Mouse (Mus musculus) Muller cell, postnatal 12 days (primary cell): ENCODE measurements around the gene Rabep1.
"Not testable (repeated sequence)": the region's sequence is repeated elsewhere in the genome, so short reads cannot be mapped to it uniquely, and the experiment has no call there.

Experiments
- DNase-seq: peaks from one replicate; pipeline ENCODE4 v3.0.0-alpha.2; 2015; ENCODE audit errors: inconsistent ontology term

Rabep1 gene

DNA sequence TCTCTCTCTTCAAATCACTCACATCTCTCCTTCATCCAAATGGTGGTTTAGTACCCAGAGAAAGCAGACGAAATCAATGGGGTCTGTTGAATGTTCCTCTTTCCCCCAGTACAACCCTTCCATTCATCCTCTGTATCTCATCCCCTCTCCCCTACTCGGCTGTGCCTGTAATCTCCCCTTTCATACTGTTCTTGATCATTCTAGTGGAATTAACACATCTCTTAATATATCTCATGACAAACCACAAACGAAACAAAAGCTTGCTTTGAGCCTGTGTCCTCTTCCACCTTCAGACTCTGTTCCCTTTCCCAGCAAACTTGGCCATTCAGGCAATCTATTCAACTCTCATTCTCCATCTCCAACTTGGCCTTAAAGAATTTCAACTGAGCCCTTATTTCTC lies 13.4 kb upstream of the Rabep1 start:
- DNase-seq = peak; percentile 70

DNA sequence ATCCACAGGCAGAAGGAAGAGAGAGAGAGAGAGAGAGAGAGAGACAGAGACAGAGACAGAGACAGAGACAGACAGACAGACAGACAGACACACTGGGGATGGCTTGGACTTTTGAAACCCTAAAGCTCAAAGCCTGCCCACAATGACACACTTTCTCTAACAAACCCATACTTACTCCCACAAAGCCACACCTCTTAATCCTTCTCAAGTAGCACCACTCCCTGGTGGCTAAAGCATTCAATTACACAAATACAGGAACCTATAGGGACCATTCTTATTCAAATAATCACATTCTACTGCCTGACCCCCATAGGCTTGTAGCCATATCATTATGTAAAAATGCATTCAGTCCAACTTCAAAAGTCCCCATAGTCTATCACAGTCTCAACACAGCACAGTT lies 11.2 kb upstream of the Rabep1 start:
- no peak for DNase-seq

DNA sequence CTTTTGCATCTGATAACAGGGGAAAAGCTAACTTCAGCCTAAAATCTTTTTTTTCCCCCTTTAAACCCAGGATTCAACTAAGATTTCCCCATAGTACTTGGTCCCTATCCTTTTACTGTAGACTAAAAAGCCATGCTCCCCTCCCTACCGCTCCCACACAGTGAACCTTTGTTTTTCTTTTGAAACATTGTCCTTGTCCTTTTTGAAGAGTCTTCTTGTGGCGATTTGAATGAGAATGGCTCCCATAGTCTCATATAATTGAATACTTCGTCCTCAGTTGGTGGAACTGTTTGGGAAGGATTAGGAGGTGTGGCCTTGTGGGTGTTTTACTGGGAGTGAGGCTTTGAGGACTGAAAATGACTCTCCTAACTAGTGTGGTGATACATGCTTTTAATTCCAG lies 10.7 kb upstream of the Rabep1 start:
- DNase-seq = no peak

DNA sequence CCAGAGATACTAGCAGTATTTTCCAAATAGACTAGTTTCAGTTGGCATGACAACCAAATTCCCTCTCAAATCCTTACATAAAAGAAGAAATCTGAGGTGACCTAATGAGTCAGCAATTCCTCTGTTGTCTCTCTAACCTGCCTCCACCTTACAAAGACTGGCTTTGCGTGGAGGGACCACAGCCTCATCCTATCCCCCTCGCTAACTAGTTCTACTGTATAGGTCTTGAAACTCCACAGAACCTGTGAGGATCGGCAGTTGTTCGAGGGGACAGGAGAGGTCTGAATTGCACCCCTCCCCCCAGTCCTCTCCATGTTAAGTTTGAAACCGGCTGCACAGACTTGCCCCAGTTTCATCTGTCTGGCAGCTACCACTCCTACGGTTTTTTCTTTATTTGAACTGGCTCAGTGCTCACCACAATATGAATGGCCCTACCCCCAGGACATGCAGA lies 9.2 kb upstream of the Rabep1 start:
- peak; percentile 58 for DNase-seq

DNA sequence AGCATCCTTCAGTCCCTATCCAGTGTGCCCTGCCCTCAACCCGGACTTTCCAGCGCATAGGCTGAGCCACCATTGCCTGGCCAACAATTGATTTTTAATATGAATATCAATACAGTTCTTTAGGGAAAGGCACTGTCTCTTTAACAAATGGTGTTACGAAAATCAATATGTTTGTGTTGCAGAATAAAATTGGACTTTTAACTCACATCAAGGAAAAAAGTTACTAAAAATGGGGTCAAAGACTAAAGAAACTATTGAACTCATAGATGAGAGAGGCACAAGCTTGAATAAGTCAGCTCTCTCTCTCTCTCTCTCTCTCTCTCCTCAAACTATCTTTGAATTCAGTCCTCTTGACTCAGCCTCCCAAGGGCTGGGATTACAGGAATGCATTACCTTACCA lies 7.5 kb upstream of the Rabep1 start:
- no peak for DNase-seq

DNA sequence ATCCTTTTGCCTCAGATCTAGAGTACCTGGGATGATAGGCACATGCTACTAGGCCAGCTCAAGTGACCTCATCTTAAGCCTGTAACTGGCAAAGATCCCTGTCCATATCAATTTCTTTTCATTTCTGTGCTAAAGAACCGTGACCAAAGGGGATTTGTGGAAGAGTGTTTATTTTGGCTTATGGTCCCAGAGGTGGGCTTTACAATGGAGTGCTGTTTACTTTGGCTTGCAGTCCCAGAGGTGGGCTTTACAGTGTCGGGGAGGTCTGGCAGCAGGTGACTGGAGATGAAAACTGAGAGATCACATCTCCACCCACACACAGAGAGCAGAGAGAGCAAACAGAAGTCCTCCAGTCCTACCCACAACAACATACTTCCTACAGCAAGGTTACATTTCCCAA lies 6.0 kb upstream of the Rabep1 start:
- DNase-seq = no peak

DNA sequence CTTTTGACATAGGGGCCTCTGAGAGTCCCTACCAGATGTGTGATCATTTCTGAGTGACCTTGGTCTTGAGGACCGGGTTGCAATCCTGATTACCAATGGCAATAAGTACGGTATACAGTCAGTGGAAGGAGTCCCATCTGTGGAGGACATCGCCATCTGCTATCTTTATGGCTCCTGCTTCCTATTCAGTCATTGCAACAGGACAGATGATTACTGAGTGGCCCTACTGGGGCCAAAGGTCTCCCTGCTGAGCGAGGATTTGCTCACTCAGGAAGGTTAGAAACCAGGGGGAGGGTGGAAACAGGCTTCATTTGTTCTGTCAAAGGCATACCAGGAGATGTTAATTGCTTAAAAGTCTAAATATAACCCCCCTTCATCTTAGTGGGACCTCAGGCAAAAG lies 1.6 kb upstream of the Rabep1 start:
- no peak for DNase-seq

DNA sequence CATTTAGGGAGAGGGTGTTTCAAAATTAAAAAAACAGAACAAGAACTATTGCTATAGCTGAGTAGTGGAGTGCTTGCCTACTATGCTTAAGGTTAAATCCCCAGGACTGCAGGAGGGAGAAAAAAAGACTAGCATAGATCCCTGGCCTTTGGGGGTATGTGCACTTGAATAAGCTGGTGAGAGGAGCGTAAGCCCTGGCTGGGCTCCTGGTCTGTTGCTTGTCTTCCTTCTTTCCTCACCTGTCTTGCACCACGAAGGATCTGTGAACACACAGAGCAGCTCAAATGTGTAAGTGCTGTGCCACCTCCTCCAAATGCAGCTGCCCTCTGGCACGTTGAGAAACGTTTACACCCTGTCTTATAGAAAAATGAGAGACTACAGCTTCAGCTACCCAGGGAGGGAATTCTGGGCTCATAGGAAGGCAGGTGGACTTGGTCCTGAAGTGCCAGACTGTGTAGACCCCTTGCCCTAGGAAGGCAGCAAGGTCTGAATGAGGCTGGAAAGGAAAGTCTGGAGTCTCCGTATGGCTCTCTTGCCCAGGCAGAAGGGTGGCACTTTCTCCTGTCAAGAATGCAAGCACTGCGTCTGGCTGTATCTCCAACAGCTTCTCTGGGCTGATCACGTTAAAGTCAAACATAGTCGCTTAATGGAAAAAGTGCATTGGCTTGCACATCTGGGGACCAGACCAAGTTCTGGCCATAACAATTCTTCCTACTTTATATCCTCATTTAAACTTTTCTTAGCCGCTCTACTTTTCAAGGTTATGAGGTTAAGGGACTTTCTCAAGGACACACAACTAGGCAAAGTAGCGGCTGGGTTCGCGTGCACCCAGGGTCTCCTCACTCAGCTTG lies 652 bp upstream of the Rabep1 start:
- DNase-seq = no peak

DNA sequence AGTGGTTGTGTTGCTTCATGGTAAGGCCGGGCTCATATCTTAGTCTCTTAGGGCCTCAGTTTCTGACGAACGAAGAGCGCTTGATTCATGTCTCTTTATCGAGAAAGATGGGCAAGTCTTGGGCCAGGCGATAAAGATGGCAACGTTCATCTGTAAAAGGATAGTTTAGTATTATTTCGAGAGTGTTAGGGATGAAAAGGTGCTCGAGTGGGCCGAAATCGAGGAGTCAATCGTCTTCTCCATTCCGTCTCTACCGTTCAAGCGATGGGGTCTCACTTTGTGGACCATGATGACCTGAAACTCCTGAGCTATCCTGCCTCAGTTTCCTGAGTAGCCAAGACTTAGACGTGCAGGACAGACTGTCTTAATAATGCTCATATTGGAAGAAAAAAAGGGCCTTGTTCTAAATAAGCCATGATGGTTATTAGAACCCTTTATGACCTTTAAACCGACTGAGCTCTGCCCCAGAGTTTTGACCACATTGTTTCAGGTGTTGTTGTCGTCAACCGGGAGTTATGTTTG lies 940 bp downstream of the Rabep1 start:
- DNase-seq = no peak

DNA sequence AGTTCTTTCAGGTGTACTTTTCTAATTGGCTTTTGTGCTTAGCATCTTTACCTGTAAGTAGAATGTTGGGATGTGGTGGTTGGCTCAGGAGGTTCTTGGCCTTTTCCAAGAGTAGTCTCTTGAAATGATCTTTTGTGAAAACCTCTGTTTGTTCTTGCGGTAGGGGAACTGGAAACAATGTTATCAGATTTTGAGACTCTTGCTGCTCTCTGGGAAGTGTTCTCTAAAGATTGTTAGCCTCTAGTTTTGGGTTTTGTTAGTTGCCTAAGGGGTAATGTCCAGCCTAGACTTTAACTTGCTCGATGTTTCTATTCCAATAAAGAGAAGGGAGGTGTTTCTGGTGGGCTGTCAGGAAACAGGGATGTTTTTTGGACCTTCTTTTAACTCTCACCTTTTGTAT lies 1.5 kb downstream of the Rabep1 start:
- DNase-seq = no peak

DNA sequence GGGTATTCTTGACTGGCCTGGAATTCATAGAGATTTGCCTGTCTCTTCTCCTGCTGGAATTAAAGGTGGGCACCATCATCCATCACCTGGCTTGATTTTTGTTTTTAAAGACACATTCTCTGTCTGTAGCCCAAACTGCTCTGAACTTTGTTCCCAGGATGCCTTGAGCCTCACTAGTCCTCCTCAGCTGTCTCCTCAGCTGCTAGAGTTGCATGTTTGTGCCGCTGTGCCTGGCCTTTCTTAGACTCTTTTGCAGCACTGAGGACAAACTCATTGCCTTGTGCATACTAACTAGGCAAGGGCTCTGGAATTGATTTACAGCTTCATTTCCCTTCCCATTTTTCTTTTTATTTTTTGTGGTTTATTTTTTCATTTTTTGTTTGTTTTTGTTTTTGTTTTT lies 15.8 kb downstream of the Rabep1 start:
- DNase-seq = no peak

DNA sequence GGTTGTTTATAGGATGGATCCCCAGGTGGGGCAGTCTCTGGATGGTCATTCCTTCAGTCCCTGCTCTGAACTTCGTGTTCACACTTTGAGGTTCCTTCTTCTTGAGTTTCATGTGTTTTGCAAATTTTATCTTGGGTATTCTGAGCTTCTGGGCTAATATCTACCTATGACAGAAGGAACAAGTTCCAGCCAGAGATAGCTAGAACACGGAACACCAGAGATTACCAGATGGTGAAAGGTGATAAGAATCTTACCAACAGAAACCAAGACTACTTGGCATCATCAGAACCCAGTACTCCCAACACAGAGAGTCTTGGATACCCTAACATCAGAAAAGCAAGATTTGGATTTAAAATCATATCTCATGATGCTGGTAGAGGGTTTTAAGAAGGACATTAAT lies 18.6 kb downstream of the Rabep1 start:
- not testable (repeated sequence) for DNase-seq

DNA sequence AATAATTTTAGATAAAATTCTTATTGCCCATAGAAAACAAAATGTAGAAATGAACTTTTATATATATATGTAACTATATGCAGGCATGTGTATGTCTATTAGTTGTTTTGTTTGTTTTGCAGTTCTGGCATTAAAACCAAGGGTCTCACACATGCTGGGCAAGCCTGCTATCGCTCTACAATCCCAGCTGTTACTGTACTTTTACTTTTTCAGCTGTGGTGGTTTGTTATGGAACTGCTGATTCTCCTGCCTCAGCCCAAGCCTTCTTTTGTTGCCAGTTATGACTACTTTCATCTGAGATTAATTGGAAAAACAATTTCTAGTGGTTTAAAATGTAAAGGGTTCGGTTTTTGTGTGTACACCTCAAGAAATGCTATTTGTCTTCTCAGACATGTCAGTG lies 20.6 kb downstream of the Rabep1 start:
- no peak for DNase-seq

DNA sequence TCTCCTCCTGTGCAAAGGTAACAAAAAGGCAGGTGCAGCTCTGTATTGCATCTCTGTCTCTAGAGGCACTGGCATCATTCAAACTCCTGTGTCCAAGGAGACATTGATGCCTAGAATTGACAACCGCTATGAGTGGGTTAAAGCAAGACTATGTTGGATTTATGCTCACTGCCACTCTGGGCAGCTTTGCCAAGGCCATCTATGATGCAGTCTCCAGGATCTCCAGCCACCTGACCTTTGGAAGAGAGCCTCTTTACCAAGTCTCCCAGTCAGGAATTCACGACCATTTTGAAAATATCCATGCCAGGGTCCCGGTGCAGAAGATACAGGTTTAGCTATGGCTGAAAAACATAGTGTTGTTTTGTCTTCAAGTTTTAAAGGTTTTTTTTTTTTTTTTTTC lies 24.7 kb downstream of the Rabep1 start:
- no peak for DNase-seq

DNA sequence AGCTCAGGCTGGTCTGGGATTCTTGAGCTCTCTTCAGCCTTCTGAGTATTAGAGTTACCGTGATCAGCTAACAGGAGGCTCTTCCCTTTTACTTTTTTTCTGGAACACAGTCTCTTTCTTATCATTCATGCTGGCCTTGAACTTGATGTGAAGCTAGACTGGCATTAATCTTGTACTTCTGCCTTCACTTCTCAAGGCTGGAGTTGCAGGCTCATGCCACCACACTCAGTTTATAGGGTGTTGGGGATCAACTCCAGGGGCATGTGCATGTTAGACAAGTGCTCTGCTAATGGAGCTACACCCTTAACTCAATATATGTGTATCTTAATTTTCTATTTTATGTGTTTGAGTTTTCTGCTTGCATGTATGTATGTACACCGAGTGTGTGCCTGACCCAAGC lies 25.2 kb downstream of the Rabep1 start:
- DNase-seq = no peak

DNA sequence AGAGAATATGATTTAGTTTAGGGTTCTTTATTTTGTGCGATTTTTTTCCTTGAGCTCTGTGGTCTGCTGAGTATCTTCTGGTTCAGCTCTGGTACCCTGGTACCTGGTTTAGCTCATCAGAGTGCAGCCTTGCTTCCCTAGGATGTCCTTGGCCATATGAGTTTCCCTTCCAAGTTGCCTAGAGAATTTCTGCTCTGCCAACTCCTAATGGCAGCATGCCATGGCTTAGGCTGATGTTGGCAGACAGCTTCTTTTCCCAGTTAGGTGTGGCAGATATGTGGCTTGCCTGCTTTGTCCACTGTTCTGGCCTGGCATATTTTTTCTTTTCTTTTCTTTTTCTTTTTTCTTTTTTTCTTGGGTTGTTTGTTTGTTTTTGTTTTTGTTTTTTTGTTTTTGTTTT lies 25.8 kb downstream of the Rabep1 start:
- peak; percentile 58 for DNase-seq

DNA sequence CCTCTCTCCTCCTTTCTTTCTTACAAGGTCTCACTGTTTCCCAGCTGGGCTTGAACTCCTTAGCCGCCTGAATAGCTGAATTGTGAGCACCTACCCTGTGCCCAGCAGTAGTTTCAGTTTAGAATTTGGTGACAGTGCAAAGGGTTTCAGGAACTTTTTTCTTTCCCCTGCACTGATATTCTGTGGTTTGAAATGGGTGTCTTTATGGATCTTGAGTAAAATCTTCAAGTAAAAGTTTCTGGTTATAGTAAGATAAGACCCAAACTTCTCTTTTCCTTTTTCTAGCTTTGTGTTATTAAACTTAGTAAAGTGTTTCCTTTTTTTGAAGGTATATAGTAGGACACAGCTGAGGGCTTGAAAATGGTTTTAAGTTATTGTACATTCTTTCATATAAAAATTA lies 26.5 kb downstream of the Rabep1 start:
- no peak for DNase-seq

DNA sequence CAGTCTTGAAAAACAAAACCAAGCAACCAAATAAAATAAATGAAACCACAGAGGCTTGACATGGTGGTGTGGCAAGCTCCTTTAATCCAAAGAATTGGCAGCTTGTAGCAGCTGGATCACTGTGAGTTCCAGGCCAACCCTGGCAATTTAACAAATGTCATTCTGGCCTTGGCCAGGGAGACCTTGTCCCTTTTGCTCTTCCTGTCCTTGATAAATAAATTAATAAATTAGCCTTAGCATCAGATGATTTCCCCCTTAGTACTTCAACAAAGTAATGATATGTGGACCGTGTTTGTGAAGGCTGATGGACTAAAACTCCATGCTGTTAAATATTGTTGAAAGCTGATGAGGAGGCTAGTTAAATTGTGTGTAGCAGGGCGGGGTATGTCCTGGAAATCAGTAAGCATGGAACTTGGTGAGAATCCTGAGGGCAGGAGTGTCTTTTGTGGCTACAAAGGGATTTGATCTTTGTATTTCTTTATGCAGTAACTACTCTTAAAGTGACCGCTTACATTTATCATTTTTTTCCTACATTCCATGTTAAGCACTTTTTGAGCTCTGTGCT lies 27.3 kb downstream of the Rabep1 start:
- peak; percentile 22 for DNase-seq

DNA sequence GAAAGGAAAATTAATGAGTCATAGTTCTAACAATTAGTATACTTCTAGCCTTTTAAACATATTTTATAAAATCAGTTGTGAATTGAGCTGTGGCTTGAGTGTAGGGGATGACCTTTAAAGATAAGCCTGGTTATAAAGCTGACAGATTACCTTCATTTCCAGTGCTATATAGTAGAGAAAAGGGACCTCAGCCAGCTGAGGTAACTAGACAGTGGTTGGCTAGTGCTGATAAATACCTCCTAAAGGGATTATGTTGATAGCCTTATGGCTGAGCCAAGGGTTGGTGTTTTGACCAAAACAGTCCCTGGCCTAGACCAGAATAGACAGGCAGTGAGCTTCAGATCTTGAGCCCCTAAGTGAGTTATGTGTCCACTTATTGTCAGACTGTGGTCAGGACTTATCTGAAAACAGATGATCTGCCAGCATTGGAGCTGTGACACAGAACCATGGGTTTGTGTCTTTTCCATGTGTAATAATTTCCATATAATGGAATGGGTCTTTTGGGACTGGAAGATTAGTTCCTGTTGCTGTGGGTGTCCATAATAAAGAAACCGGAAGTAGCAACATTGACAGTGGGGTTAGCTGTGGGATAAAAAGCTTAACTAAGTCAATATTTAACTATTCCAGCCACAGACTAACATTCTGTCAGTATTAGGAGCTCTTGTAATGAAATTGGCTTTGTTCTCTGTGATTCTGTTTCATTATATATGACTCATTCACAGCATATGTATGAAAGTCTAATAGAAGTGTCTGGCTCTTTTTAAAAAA lies 29.5 kb downstream of the Rabep1 start:
- no peak for DNase-seq

DNA sequence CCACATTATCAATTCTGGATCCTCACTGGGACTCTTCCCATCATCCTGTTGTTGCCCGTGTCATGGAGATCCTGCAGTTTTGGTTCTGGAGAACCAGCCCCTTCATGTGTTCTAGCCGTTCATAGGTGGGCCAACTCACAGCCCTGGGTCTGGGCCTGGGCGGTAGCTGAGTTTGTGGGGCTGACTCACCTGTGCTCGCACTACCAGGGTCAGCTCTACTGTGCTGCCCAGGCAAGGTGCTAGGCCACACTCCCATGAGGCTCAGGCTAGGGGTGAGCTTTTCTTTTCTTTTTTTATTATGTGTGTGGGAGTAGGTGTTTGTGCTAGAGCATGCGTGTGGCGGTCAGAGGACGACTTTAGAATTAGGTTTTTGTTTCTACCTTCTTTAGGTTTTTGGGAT lies 33.1 kb downstream of the Rabep1 start:
- DNase-seq = no peak

DNA sequence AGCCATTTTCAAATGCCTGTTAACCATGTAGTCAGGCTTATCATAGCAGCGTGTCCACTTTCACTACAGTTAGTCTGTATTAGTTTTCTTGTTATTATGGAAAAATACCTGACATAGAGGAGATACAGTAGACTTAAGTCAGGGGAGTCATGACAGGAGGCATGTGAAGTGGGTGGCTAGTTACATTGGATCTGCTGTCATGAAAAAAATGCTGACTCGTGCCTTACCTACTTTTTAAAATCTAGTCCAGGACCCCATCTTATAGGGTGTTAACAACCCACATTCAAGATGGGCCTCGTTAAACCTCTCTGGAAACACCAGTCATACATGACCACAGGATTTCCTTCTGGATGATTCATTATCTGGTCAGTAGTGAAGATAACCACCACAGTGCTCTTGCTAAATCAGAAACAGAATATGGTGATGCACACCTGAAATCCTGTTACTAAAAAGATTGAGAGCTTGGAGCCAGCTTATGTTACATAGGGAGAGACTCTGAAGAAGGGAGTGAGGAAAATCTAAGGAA lies 38.4 kb downstream of the Rabep1 start:
- no peak for DNase-seq

DNA sequence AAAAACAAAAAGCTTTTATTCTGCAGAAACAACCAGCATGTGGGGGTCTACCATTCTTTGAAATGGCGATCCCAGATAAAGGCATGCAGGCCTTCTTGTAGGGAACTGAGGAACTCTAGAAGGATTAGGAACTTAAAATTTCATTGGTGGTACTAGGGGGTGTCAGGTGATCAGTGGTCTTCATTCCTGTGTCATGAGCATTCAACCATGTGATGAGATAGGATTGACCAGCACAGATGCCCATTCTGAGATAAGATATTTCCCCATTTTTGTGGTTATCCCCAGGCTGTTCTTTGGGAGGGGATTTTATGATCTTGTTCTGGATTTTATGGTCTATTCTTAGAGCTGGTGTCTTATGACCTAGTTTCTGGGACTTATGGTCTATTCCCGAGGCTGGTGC lies 46.1 kb downstream of the Rabep1 start:
- no peak for DNase-seq
